Comparison of ENCODE assay signal across 8 mouse cellular contexts in the genomic region with DNA sequence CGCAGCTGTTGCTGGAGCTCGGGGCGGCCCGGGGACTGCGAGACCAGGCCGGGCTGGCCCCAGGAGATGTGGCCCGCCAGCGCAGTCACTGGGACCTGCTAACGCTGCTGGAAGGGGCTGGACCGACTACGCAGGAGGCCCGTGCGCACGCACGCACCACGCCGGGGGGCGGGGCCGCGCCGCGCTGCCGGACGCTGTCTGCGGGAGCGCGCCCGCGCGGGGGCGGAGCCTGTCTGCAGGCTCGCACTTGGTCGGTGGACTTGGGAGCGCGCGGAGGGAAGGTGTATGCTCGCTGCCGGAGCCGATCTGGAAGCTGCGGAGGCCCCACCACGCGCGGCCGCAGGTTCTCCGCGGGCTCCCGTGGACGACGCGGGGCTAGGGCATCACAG. TPM values are rescaled to one million over a fixed set of nuclear protein-coding genes. Genes with fewer than 3 reads are reported as not detected.
DNase-seq lines count a peak whose midpoint lies in the region; ATAC-seq lines count a peak whose summit lies in the region.

No protein-coding gene starts in this region.

- H3K4me3 ChIP-seq in intestine, embryonic 14.5 days (ENCODE audit: low read depth, low read length): peak overlapping the region; percentile 74

- H3K36me3 ChIP-seq in intestine, embryonic 14.5 days (ENCODE audit: control insufficient read depth, insufficient read depth, low read length): no peaks in the 10 kb centered on the region

- peak overlapping the region; percentile 96 for H3K27ac ChIP-seq in intestine, embryonic 14.5 days (ENCODE audit: low read depth)

- peak; percentile 98 to 99 for DNase-seq in adrenal gland, adult (ENCODE audit: inconsistent age in 2 of 2, low spot score in 1 of 2)
- peak; percentile 94 for DNase-seq in embryo, embryonic 10.5 days (ENCODE audit: low spot score)
- DNase-seq in gastrocnemius, postnatal 14 days: peak; percentile 97
- peak; percentile 99 for DNase-seq in intestine, embryonic 14.5 days (ENCODE audit: low spot score)
- peak; percentile 98 to 99 for DNase-seq in left cerebral cortex, postnatal 14 days (ENCODE audit: low spot score in 2 of 2)
- DNase-seq in right cerebral cortex, postnatal 14 days: peak; percentile 97
- peak; percentile 97 for DNase-seq in urinary bladder, postnatal 25 days (ENCODE audit: low spot score)

- H3K4me2 ChIP-seq in intestine, embryonic 14.5 days (ENCODE audit: low read length): peak overlapping the region; percentile 78

- WGBS in intestine, embryonic 14.5 days: under 1% methylated on average over 49 of the region's 50 CpGs

- peak overlapping the region; percentile 88 for H3K9ac ChIP-seq in intestine, embryonic 14.5 days (ENCODE audit: low read length)

- intact Hi-C loops in gastrocnemius, postnatal 14 days (cut with DNase I; ENCODE audit: low total_unique reads): no loop called here
- intact Hi-C loops in left cerebral cortex, postnatal 14 days (cut with DNase I): no loop called here

- peaks cover 47% of the 10 kb centered on the region for H3K4me1 ChIP-seq in intestine, embryonic 14.5 days (replicated peaks; ENCODE audit: control insufficient read depth, insufficient read depth, low read length)

- H3K9me3 ChIP-seq in intestine, embryonic 14.5 days (ENCODE audit: control insufficient read depth, low read length): no peaks in the 10 kb centered on the region

- ATAC-seq in intestine, embryonic 14.5 days (replicated peaks; ENCODE audit: low FRiP score, low TSS enrichment, low read depth): peak; percentile 82
- peak; percentile 44 for ATAC-seq in megakaryocyte-erythroid progenitor cell, adult 5-6 weeks (replicated peaks; ENCODE audit: low FRiP score, low TSS enrichment, poor library complexity, severe bottlenecking)

- H3K27me3 ChIP-seq in intestine, embryonic 14.5 days (replicated peaks; ENCODE audit: control insufficient read depth, insufficient read depth, low read length): no peaks in the 10 kb centered on the region

RNA-seq across cellular contexts. Expression of gene Gpsm3, which starts 2.2 kb away (rescaled TPM):
- total RNA-seq in gastrocnemius, postnatal 14 days (2021): 1 to 10 TPM; 3.1 to 3.6 TPM
- polyA plus RNA-seq in intestine, embryonic 14.5 days (2014; fragmentation: Nextera tagmentation; extraction: Ambion mirVana): 10.3 and 12.6 TPM in 2 replicates
- total RNA-seq in left cerebral cortex, postnatal 14 days (2021): 1 to 10 TPM; 3.2 to 3.4 TPM
- 28.0 and 33.0 TPM in 2 replicates for total RNA-seq in megakaryocyte-erythroid progenitor cell, adult 5-6 weeks (2014; fragmentation: Nextera tagmentation)
- total RNA-seq in megakaryocyte-erythroid progenitor cell, adult 5-6 weeks (2017): 7.8 and 11.2 TPM in 2 replicates

RNA-seq across cellular contexts. Expression of gene Pbx2, which starts 3.6 kb away (rescaled TPM):
- 10 to 100 TPM; 17.3 to 17.9 TPM for total RNA-seq in gastrocnemius, postnatal 14 days (2021)
- 12.0 and 13.7 TPM in 2 replicates for polyA plus RNA-seq in intestine, embryonic 14.5 days (2014; fragmentation: Nextera tagmentation; extraction: Ambion mirVana)
- total RNA-seq in left cerebral cortex, postnatal 14 days (2021): 10 to 100 TPM; 45.9 to 48.8 TPM
- total RNA-seq in megakaryocyte-erythroid progenitor cell, adult 5-6 weeks (2014; fragmentation: Nextera tagmentation): 31.1 and 31.3 TPM in 2 replicates
- total RNA-seq in megakaryocyte-erythroid progenitor cell, adult 5-6 weeks (2017): 23.2 and 31.1 TPM in 2 replicates

RNA-seq across cellular contexts. Expression of gene Ager, which starts 10.2 kb away (rescaled TPM):
- total RNA-seq in gastrocnemius, postnatal 14 days (2021): under 1 TPM; 0.44 to 0.55 TPM
- polyA plus RNA-seq in intestine, embryonic 14.5 days (2014; fragmentation: Nextera tagmentation; extraction: Ambion mirVana): 2.3 and 2.9 TPM in 2 replicates
- 1 to 10 TPM in 1 of 2 experiments, under 1 TPM in 1; 0.87 to 1.2 TPM for total RNA-seq in left cerebral cortex, postnatal 14 days (2021)
- 2.6 and 6.6 TPM in 2 replicates for total RNA-seq in megakaryocyte-erythroid progenitor cell, adult 5-6 weeks (2014; fragmentation: Nextera tagmentation)
- total RNA-seq in megakaryocyte-erythroid progenitor cell, adult 5-6 weeks (2017): 0.57 TPM in 1 of 2 replicates, not detected in the other

RNA-seq across cellular contexts. Expression of gene Rnf5, which starts 16.1 kb away (rescaled TPM):
- 10 to 100 TPM; 17.1 to 18.6 TPM for total RNA-seq in gastrocnemius, postnatal 14 days (2021)
- 109 and 110 TPM in 2 replicates for polyA plus RNA-seq in intestine, embryonic 14.5 days (2014; fragmentation: Nextera tagmentation; extraction: Ambion mirVana)
- 10 to 100 TPM; 83.2 to 90.9 TPM for total RNA-seq in left cerebral cortex, postnatal 14 days (2021)
- 46.9 and 66.2 TPM in 2 replicates for total RNA-seq in megakaryocyte-erythroid progenitor cell, adult 5-6 weeks (2014; fragmentation: Nextera tagmentation)
- total RNA-seq in megakaryocyte-erythroid progenitor cell, adult 5-6 weeks (2017): 13.4 and 20.0 TPM in 2 replicates

RNA-seq across cellular contexts. Expression of gene Agpat1, which starts 16.6 kb away (rescaled TPM):
- total RNA-seq in gastrocnemius, postnatal 14 days (2021): 10 to 100 TPM; 38.8 to 39.1 TPM
- polyA plus RNA-seq in intestine, embryonic 14.5 days (2014; fragmentation: Nextera tagmentation; extraction: Ambion mirVana): 59.7 and 62.3 TPM in 2 replicates
- 100 to 1,000 TPM; 175 to 180 TPM for total RNA-seq in left cerebral cortex, postnatal 14 days (2021)
- 76.3 and 104 TPM in 2 replicates for total RNA-seq in megakaryocyte-erythroid progenitor cell, adult 5-6 weeks (2014; fragmentation: Nextera tagmentation)
- 19.0 and 51.2 TPM in 2 replicates for total RNA-seq in megakaryocyte-erythroid progenitor cell, adult 5-6 weeks (2017)

Comparison
In these comparisons a context has a peak if more than half of its experiments do, and no peak if none do; other contexts are left out.
1. Peak in every context shown above with its lines: DNase-seq, ATAC-seq, H3K4me3 ChIP-seq and H3K27ac ChIP-seq.